Mouse (Mus musculus) forebrain, embryonic 16.5 days (tissue): ENCODE data around the gene Psmb4. TPM values are rescaled to one million over a fixed set of nuclear protein-coding genes. Genes with fewer than 3 reads are reported as not detected.
"Not testable (repeated sequence)": the region's sequence is repeated elsewhere in the genome, so short reads cannot be mapped to it uniquely, and the experiment has no call there.

Experiments
- ATAC-seq: fragments of 200-750 bp; cut with Nextera tagmentation; 2 replicates; pipeline ENCODE4 v1.8.0; 2017; ENCODE audit warnings: mild to moderate bottlenecking, moderate library complexity
- H3K27ac ChIP-seq: fragments of 300-500 bp; sonication (generic); 2 replicates; pipeline ENCODE4 v1.5.1; 2014; ENCODE audit warnings: low read length, control low read depth
- H3K27me3 ChIP-seq: fragments of 300-500 bp; sonication (generic); replicated peaks from 2 replicates; pipeline ENCODE4 v1.6.1; 2014; ENCODE audit warnings: low read length; ENCODE audit not compliant: control insufficient read depth, insufficient read depth
- H3K36me3 ChIP-seq: fragments of 300-500 bp; sonication (generic); 2 replicates; pipeline ENCODE4 v1.6.1; 2014; ENCODE audit not compliant: control insufficient read depth, insufficient read depth
- H3K4me1 ChIP-seq: fragments of 300-500 bp; sonication (generic); replicated peaks from 2 replicates; pipeline ENCODE4 v1.6.1; 2014; ENCODE audit warnings: low read length; ENCODE audit not compliant: control insufficient read depth, insufficient read depth
- H3K4me2 ChIP-seq: fragments of 300-500 bp; sonication (generic); 2 replicates; pipeline ENCODE4 v1.6.1; 2014; ENCODE audit warnings: mild to moderate bottlenecking, low read length, control low read depth
- H3K4me3 ChIP-seq: fragments of 300-500 bp; sonication (generic); replicated peaks from 2 replicates; pipeline ENCODE4 v1.5.1; 2014; ENCODE audit warnings: mild to moderate bottlenecking, low read length, control low read depth
- H3K9ac ChIP-seq: fragments of 300-500 bp; sonication (generic); replicated peaks from 2 replicates; pipeline ENCODE4 v1.6.1; 2014; ENCODE audit warnings: low read depth, low read length, control low read depth
- H3K9me3 ChIP-seq: fragments of 300-500 bp; sonication (generic); 2 replicates; pipeline ENCODE4 v1.6.1; 2016; ENCODE audit warnings: low read length; ENCODE audit not compliant: control insufficient read depth
- WGBS: fragments of 180-500 bp; shearing (Covaris S2); extraction: QIAGEN DNeasy Blood & Tissue Kit; methylation state at CpG from one replicate; pipeline ENCODE4 v1.1.7; 2014; 5-methylcytosine and 5-hydroxymethylcytosine counted together
- polyA plus RNA-seq: library from polyadenylated mRNA; unstranded; fragments of >200 nt; fragmentation: Nextera tagmentation; extraction: Ambion mirVana; gene quantifications from 2 replicates; pipeline ENCODE4 v1.2.1, GENCODE M21; 2015

The Psmb4 gene
- polyA plus RNA-seq, 1 experiment from 2014 or later: 366 TPM

GRCm38 (mm10) chr3:94930386-94931266 lies 43.9 kb upstream of the Psmb4 start:
- H3K36me3 ChIP-seq, H3K4me1 ChIP-seq, H3K9ac ChIP-seq, H3K27ac ChIP-seq, H3K9me3 ChIP-seq, H3K4me3 ChIP-seq, ATAC-seq, H3K27me3 ChIP-seq, H3K4me2 ChIP-seq: not testable (repeated sequence)
- 44% methylated on average over 7 of the region's 7 CpGs for WGBS

DNA sequence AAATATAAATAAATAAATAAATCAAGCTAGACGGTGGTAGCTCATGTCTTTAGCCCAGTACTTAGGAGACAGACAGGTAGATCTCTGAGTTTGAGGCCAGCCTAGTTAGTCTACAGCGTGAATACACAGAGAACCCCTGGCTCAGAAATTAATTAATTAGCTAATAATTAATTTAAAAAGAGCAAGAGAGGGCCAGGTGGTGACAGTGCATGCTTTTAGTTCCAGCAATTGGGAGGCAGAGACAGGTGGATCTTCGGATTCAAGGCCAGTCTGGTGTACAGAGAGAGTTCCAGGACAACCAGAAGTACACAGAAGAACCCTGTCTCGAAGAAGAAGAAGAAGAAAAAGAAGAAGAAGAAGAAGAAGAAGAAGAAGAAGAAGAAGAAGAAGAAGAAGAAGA lies 42.2 kb upstream of the Psmb4 start:
- not testable (repeated sequence) for H3K9ac ChIP-seq, H3K27me3 ChIP-seq, H3K4me3 ChIP-seq, H3K9me3 ChIP-seq, H3K4me2 ChIP-seq, H3K36me3 ChIP-seq, H3K4me1 ChIP-seq, ATAC-seq, H3K27ac ChIP-seq
- WGBS: 87% methylated on average over 4 of the region's 4 CpGs

GRCm38 (mm10) chr3:94926301-94926736 lies 39.6 kb upstream of the Psmb4 start:
- not testable (repeated sequence) for H3K27ac ChIP-seq, H3K4me1 ChIP-seq, ATAC-seq, H3K4me2 ChIP-seq, H3K36me3 ChIP-seq, H3K9me3 ChIP-seq, H3K4me3 ChIP-seq, H3K27me3 ChIP-seq, H3K9ac ChIP-seq
- 44% methylated on average over 4 of the region's 4 CpGs for WGBS

DNA sequence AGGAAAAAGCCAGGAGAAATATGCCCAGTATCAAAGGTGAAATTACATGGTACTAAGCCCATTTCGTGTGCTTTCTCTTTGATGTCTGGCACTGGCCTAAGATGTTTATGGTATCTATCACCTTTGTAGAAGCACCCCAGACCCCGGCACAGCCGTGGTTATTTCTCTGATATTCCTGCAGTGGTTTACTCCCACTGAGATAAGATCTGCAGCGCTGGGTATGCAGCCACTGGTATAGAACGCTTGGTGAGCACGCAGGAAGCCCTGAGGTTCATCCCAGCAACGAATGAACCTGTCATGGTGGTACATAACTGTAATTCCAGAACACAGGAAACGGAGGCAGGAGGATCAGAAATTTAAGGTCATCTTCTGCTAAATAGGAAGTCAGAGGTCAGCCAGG lies 37.9 kb upstream of the Psmb4 start:
- WGBS: 83% methylated on average over 8 of the region's 8 CpGs
- Histone ChIP-seq H3K36me3 (no peaks in the 10 kb centered on the region), H3K27ac (no peak overlapping the region), H3K9ac (no peak overlapping the region), H3K27me3 (no peaks in the 10 kb centered on the region), H3K9me3 (no peaks in the 10 kb centered on the region), H3K4me2 (no peak overlapping the region), H3K4me1 (no peaks in the 10 kb centered on the region), H3K4me3 (no peak overlapping the region)
- ATAC-seq: no peak

GRCm38 (mm10) chr3:94922333-94922732 lies 35.6 kb upstream of the Psmb4 start:
- Histone ChIP-seq H3K4me2 (no peak overlapping the region), H3K4me3 (no peak overlapping the region), H3K9me3 (no peaks in the 10 kb centered on the region), H3K4me1 (no peaks in the 10 kb centered on the region), H3K27me3 (no peaks in the 10 kb centered on the region), H3K36me3 (no peaks in the 10 kb centered on the region), H3K27ac (no peak overlapping the region), H3K9ac (no peak overlapping the region)
- 39% methylated on average over 3 of the region's 3 CpGs for WGBS
- no peak for ATAC-seq

- ATAC-seq: no peak
- Histone ChIP-seq H3K27ac (no peak overlapping the region), H3K9me3 (no peaks in the 10 kb centered on the region), H3K4me1 (no peaks in the 10 kb centered on the region), H3K4me3 (no peak overlapping the region), H3K9ac (no peak overlapping the region), H3K27me3 (no peaks in the 10 kb centered on the region), H3K36me3 (no peaks in the 10 kb centered on the region), H3K4me2 (no peak overlapping the region)
- WGBS: 44% methylated on average over 3 of the region's 3 CpGs
Measured at GRCm38 (mm10) chr3:94921104-94921503, 34.3 kb upstream of the Psmb4 start.

DNA sequence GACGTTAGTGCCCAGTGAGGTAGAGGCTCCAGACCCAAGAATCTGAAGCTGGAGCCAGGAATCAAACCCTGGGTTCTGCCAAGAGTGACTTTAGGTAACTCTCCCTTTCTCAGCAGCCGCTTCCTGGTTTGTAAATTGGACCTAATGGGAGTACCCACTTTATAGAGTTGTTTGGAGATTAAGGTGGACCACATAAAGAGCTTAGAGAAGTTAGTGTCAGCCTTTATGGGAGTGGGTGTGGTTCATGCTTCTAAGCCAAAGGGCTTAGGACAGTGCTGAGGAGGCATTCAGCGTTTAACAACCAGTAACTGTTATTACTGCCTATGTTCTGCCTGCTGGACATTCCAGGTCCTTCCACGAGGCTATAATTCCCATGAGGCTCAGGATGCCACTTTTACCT lies 32.1 kb upstream of the Psmb4 start:
- Histone ChIP-seq H3K9ac (no peak overlapping the region), H3K27me3 (no peaks in the 10 kb centered on the region), H3K4me2 (no peak overlapping the region), H3K27ac (no peak overlapping the region), H3K36me3 (no peaks in the 10 kb centered on the region), H3K9me3 (no peaks in the 10 kb centered on the region), H3K4me3 (no peak overlapping the region), H3K4me1 (no peaks in the 10 kb centered on the region)
- no peak for ATAC-seq
- 76% methylated on average over 4 of the region's 4 CpGs for WGBS

DNA sequence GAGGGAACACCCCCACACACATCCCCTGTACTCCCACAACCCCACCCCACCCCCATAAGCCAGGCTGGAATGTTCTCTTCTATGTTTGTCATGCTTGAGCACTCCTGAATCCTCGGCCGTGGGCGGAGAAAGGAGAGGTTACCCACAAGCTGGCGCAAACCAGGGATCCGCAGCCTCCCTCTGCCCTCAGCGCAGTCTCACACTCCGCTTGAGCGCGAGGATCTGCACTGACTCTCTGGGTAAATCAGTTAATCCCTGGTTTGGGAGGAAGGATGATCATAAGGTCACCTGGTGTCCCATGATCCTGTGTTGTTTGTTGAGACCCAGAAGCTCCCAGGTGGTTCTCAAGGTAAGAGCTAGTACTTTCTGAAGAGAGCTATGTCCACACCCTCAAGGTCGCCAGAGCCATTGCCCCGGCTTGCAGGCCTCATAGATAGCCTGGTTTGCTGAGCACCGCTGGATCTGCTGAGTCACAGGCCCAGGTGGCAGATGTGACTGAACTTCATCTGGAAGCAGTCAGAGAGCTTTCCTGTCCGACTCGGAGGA lies 31.1 kb upstream of the Psmb4 start:
- no peaks in the 10 kb centered on the region for H3K9me3 ChIP-seq
- no peaks in the 10 kb centered on the region for H3K27me3 ChIP-seq
- H3K4me2 ChIP-seq: no peak overlapping the region
- no peak for ATAC-seq
- 37% methylated on average over 14 of the region's 14 CpGs for WGBS
- H3K4me3 ChIP-seq: no peak overlapping the region
- no peaks in the 10 kb centered on the region for H3K36me3 ChIP-seq
- H3K9ac ChIP-seq: no peak overlapping the region
- no peak overlapping the region for H3K27ac ChIP-seq
- H3K4me1 ChIP-seq: no peaks in the 10 kb centered on the region

- H3K4me2 ChIP-seq: no peak overlapping the region
- no peaks in the 10 kb centered on the region for H3K4me1 ChIP-seq
- H3K27me3 ChIP-seq: no peaks in the 10 kb centered on the region
- ATAC-seq: no peak
- H3K27ac ChIP-seq: no peak overlapping the region
- no peaks in the 10 kb centered on the region for H3K36me3 ChIP-seq
- 66% methylated on average over 7 of the region's 7 CpGs for WGBS
- no peak overlapping the region for H3K9ac ChIP-seq
- no peak overlapping the region for H3K4me3 ChIP-seq
- no peaks in the 10 kb centered on the region for H3K9me3 ChIP-seq
Measured at GRCm38 (mm10) chr3:94915903-94916741, 29.4 kb upstream of the Psmb4 start.
